Mouse (Mus musculus): Measurements from ENCODE around the gene Hmmr.
A peak's percentile ranks its signal among the peaks of the same experiment; 100 is the strongest.
"Not testable (repeated sequence)": the region's sequence is repeated elsewhere in the genome, so short reads cannot be mapped to it uniquely, and the experiment has no call there.

Gene Hmmr

GRCm38 (mm10) chr11:40733339-40734174, at the start of gene Hmmr, which contains the start of gene Nudcd2:
Gene Hmmr, minus strand, starts transcription at chr11:40733422.
Gene Nudcd2, plus strand, starts transcription at chr11:40733667.
- DNase-seq (ENCODE audit: low read depth) = peak; percentile 99

DNA sequence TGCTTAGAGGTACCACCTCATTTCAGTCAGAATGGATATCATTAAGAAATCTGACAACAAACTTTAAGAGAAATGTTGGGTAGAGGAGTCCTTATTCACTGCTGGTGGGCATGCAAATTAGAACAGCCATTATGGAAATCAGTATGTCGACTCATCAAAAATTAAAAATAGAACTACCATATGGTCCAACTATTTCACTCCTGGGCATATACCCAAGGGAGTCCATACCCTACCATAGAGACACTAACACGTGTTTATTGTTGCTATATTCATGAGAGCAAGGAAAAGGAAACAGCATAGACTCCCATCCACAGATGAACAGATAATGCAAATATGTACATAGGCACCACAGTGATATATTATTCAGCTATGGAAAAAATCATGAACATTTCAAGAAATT, 48.6 kb upstream of the Hmmr start:
- no peak for DNase-seq (ENCODE audit: low read depth)

DNA sequence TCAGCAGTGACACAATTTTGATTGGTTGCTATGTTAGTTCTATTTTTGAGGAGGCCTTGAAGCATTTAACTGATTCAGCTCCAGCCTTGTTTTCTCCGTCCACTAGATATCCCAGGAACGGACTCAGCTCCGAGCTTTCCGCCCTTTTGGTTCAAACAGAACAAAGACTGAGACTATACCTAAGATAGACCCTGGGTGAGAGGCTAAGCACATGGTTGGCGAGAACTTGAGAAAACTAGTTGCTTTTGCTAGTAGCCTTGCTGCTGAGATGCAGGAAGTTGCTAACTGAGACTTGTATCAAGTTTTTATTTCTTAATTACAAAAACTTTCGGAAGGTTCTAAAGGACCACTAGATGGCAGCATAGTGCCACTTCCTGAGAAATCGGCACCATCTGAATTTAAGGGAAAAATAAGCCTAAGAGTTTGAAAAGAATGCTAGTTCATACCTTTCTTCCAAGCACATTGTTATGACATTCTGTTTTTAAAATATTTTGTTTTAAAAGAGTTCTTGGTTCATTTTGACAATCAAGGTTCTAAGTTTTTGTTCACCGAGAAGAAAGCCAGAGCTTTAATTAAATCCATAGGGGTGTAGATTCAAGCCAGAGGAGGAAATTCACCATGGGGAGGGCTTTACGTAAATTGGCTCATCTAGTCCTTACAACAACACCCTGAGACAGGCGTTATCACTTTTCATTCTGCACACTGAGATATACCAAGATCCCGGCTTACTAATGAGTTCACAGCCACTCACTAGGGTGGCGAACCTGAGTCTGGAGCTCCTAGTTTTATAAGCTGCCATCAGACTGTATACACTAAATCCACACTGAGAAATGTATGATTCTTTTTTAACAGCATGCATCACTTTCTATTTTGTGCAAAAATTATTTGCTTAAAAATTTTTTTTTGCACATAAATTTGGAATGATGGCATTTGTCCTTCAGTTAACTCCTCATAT, 42.4 kb upstream of the Hmmr start:
- peak; percentile 68 for DNase-seq (ENCODE audit: low read depth)

DNA sequence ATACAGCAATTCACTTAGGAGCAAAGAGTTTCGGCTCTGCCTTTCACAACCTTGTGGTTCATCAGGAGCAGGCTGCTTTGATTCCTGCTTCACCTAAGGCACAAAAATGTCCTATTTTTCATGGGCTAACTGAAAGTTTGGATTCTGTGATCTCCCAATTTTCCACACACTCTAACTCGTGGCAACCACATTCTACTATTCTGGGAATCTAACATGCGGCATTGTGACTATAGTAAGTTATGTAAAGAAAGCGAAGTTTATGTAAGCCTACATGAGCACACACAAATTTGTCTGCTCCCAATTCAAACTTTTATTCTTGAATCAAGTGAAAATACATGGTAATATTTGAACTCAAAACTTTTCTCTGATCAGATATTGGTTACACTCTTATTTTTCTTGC, 31.5 kb upstream of the Hmmr start:
- no peak for DNase-seq (ENCODE audit: low read depth)

DNA sequence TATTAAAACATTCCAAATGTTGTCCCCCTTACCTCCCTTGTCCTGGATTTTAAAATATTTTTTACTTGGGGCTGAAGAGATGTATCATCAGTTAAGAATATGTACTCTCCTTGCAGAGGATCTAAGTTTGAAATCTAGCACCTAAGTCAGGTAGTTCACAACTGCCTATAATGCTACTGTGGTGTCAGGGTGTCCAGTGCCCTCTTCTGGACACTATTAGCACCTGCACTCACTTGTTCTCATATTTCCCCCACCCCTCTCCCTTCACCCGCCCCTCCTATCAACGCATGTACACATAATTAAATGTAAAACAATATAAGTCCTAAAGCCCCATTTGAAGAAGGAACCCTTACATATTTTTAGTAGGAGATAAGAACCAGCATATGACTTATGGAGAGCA, 30.2 kb upstream of the Hmmr start:
- peak; percentile 71 for DNase-seq (ENCODE audit: low read depth)

DNA sequence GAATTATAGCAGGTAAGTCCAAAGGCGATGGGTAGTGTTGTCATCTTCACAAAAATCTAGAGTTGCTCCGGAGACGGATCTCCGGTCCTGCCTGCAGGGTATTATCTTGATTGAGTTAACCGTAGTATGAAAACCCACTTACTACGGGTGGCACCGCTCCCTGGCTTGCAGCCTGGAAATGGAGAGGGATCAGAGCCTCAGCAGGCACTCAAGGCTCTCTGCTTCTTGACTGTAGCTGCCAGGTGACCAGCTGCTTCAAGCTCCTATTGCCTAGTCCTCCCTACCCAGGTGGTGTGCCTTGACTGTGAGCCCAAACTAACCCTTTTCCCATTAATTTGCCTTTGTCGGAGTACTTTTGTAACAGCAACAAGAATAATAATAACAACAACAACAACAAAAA, 26.7 kb upstream of the Hmmr start:
- no peak for DNase-seq (ENCODE audit: low read depth)

GRCm38 (mm10) chr11:40755968-40756367, 22.7 kb upstream of the Hmmr start:
- DNase-seq (ENCODE audit: low read depth) = no peak

GRCm38 (mm10) chr11:40755109-40755627, 21.9 kb upstream of the Hmmr start, which contains the start of gene Ccng1:
Gene Ccng1, minus strand, starts transcription at chr11:40755311.
- peak; percentile 96 for DNase-seq (ENCODE audit: low read depth)

GRCm38 (mm10) chr11:40754664-40755107, 21.5 kb upstream of the Hmmr start:
- peak; percentile 70 for DNase-seq (ENCODE audit: low read depth)

GRCm38 (mm10) chr11:40753836-40754235, 20.6 kb upstream of the Hmmr start:
- DNase-seq (ENCODE audit: low read depth) = no peak

DNA sequence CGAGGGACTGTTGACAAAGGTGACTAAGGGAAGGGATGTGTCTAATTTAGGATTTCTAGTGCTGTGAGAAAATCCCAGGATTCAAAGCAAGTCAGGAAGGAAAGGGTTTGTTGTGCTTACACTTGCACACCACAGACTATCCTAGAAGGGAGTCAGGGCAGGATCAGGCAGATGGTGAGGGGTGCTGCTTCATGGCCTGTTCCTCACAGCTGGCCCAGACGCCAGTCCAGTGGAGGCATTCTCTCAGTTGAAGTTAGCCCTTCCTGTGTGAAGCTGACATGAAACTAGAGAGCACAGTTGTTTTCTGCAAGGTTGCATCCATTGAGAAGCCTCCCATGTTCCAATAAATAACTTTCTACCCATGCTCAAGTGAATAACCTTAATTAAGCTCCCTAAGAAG, 14.5 kb upstream of the Hmmr start:
- DNase-seq (ENCODE audit: low read depth) = no peak

- peak; percentile 74 for DNase-seq (ENCODE audit: low read depth)
Measured at GRCm38 (mm10) chr11:40746361-40746760, 13.1 kb upstream of the Hmmr start.

DNA sequence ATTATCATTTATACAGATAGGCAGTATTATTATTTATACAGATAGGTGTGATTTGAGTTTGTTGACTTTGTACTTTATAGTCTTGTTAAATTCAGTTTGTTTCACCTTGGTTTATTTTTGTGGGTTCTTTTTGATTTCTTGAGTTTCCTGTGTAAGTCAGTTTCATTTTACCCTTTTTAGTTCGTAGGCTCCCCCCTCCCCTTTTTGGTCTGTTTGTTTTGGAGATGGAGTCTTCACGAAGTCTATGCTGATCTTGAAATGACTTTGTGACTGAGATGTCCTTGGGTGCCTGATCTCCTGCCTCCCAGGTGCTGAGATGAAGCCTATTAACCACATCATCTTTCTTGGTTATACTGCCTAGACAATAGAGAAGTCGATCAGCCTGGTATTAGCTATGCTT, 11.1 kb upstream of the Hmmr start:
- peak; percentile 73 for DNase-seq (ENCODE audit: low read depth)

- no peak for DNase-seq (ENCODE audit: low read depth)
Measured at GRCm38 (mm10) chr11:40741605-40742262, 8.5 kb upstream of the Hmmr start.

DNA sequence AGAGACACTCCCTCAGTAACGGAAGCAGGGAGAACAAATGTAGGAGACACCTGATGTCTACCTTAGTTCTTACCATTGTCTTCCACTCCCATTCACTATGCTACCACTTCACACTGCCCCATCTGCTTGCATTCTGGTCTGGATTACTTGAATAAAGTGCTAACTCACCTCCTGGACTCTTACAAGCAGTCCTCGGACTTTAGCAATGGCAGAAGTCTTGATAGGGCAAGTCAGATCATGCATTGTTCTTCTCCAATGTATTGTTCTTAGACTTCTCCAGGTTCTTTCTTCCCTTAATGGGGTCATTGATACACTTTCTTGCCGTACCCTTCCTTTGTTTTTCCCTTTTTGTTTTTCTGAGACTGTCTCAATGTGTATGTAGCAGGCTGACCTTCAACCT, 4.1 kb upstream of the Hmmr start:
- no peak for DNase-seq (ENCODE audit: low read depth)

DNA sequence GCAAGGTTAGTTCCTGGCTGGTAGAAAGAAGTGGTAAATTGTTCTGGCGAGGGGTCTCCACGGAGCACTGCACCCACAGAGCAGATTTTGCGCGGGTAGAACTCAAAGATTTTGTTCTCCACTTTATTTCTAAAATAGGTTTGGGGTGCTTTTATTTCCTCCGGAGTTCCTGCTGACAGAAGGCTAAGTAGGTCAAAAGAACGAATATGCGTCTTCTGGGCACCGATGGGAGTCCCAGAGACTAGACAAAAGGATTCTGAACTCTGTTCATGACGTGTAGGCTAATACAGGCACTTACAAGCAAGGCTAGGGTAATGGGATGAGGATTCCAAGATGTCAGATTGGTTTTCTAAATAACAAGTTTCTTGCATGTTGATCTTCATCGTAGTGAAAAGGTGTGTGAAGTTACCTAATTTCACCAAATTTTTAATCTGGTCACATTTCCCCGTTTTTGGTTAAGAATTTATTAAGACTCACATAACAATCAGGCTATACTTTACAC, 1.1 kb upstream of the Hmmr start:
- peak; percentile 34 for DNase-seq (ENCODE audit: low read depth)

DNA sequence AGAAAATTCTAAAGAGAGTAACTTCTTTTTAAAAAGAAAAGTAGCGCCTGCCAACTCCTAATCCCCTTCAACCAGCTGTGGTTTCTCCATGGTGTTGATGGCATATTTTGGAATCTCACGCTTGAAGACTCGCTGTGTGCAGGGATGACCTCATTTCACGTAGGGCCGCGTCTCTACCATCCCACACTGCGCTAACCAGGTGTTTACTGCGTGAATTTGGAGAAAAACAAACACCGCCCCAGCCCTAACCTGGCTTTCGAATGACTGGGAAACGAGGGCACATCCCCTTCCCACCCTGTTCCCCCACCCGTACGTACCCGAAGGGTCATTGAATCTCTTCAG, 254 bp downstream of the Hmmr start:
- DNase-seq (ENCODE audit: low read depth) = no peak

- DNase-seq (ENCODE audit: low read depth) = peak; percentile 33
Measured at GRCm38 (mm10) chr11:40718324-40718723, 14.9 kb downstream of the Hmmr start.

GRCm38 (mm10) chr11:40715524-40715923, 17.7 kb downstream of the Hmmr start:
- peak; percentile 53 for DNase-seq (ENCODE audit: low read depth)

DNA sequence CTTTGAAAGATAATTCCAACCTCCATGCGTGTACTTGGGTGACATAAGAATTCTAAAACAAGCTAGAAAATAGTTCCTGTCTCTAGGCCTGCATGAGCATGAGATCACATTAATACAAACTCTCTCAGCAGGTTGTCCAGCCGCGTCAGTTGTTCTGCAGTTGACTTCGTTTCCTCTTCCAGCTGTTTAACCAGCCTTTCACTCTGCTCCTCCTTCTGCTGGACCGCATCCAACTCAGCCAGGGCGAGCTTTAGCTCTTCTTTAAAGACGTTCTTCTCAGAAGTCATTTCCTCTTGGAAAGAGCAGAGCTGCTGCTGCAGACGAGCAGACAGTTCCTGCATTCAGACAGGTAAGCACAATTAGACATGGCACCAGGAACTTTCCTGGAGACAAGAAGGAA, 19.4 kb downstream of the Hmmr start:
- DNase-seq (ENCODE audit: low read depth) = no peak

GRCm38 (mm10) chr11:40709899-40710298, 23.3 kb downstream of the Hmmr start:
- not testable (repeated sequence) for DNase-seq (ENCODE audit: low read depth)

GRCm38 (mm10) chr11:40695103-40695502, 38.1 kb downstream of the Hmmr start, which contains the start of gene Mat2b:
Gene Mat2b, minus strand, starts transcription at chr11:40695203.
- DNase-seq (ENCODE audit: low read depth) = no peak
